Mouse (Mus musculus): ENCODE data around the gene Slc38a5.

GRCm38 (mm10) chrX:8223473-8223872 is 47.5 kb upstream of the Slc38a5 start:
- TF ChIP-seq CTCF (IDR thresholded peaks at IDR 0.05; ENCODE audit: low read depth, low read length): no peak
- TF ChIP-seq POLR2A (IDR thresholded peaks at IDR 0.05; ENCODE audit: insufficient read depth, low read length): no peak
- no peak for TF ChIP-seq EP300 (IDR thresholded peaks at IDR 0.05; ENCODE audit: insufficient read depth, low read depth, low read length)

Data from ES-Bruce4 (cell line).